Mouse (Mus musculus): ENCODE data around the gene Znhit3. TPM values are rescaled to one million over a fixed set of nuclear protein-coding genes. Genes with fewer than 3 reads are reported as not detected.

The Znhit3 gene
- polyA plus RNA-seq, 1 experiment from 2014 or later, result 61.8 TPM

DNA sequence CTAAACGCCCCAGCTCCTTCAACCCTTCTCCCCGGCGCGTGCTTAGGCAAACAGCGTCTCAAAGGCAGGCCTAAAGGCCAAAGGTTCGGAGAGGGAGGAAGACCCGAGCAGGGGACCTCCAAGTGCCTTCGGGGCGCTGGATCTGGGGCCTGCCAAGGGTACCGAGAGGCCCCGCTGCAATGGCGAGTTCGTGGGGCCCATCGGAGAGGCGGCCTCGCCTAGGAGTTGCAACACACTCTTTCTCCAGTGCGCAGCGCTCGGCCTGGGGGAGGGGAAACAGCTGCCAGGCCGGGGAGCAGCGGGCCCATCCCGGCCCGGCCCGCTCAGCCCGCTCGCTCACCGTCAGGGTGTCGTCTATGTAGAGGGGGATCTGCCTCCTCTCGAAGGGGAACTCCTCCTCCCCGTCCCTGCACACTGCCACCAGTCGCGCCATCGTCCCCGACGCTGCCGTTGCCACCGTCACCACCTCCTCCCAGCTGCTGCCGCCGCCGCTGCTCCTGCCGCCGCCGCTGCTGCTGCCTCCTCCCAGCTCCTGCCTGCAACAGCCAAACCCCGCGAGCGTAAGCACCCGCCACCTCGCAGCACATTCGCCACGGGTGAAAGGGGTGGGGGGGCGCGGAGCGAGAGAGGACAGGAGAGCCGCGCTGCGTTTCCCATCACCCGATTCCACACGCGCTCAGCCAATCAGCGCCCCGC lies 46.5 kb downstream of the Znhit3 start:
- H3K4me1 ChIP-seq, result peaks cover 31% of the 10 kb centered on the region
- H3K4me3 ChIP-seq, result peak overlapping the region; percentile 75
- peak overlapping the region; percentile 94 for H3K9ac ChIP-seq
- H3K9me3 ChIP-seq, result no peaks in the 10 kb centered on the region
- WGBS, result under 1% methylated on average over 60 of the region's 61 CpGs
- ATAC-seq (replicated peaks), result peak; percentile 89
- H3K27ac ChIP-seq, result peak overlapping the region; percentile 100
- H3K27me3 ChIP-seq (replicated peaks), result no peaks in the 10 kb centered on the region
- H3K4me2 ChIP-seq, result peak overlapping the region; percentile 80
- H3K36me3 ChIP-seq (replicated peaks), result no peaks in the 10 kb centered on the region

DNA sequence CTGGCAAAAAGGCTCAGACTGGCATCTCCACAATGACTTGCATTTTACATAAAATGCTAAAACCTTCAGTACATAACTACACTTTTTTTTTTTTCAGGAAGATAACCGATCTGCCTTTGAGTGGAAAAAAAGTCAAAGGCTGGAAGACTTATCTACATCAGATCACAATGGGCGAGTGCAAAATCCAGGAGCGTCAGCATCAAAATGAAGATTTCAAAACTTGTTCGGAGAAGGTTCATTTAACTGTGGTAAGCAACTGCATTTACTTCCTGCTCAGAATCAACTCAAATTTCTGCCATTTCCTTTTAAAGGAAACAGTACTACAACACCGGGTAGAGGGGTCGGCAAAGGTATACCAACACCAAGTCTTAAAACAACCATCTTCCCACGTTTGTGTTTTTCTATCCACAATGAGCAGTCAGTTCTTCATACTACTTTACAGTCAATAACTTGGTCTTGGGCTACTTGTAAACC lies 47.3 kb downstream of the Znhit3 start:
- H3K36me3 ChIP-seq (replicated peaks), result no peaks in the 10 kb centered on the region
- no peak for ATAC-seq (replicated peaks)
- peak overlapping the region; percentile 100 for H3K27ac ChIP-seq
- H3K4me2 ChIP-seq, result peak overlapping the region; percentile 80
- H3K9ac ChIP-seq, result peak overlapping the region; percentile 94
- peak overlapping the region; percentile 75 for H3K4me3 ChIP-seq
- no peaks in the 10 kb centered on the region for H3K9me3 ChIP-seq
- WGBS, result 22% methylated on average over 7 of the region's 7 CpGs
- H3K4me1 ChIP-seq, result peaks cover 31% of the 10 kb centered on the region
- H3K27me3 ChIP-seq (replicated peaks), result no peaks in the 10 kb centered on the region

DNA sequence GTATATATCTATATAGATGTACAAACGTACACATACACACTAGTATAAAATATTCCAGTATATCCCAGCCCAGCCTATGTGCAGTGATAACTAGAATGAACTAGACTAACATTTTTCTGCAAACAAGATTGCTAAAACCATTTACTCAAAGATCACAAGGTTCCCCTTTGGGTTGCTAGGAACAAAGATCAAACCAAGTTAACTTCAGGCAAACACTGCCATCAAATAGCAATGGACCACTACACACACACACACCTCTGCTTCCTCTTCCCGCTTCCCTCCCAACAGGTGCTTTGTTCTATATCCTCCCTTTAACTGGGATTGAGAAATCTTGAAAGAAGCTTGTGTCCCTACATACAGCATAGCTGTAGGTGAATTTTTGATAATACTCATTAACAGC lies 48.6 kb downstream of the Znhit3 start:
- no peak for ATAC-seq (replicated peaks)
- H3K4me2 ChIP-seq, result no peak overlapping the region; the same call in 1 of the 2 replicates
- peaks cover 31% of the 10 kb centered on the region for H3K4me1 ChIP-seq
- no peaks in the 10 kb centered on the region for H3K36me3 ChIP-seq (replicated peaks)
- H3K9ac ChIP-seq, result no peak overlapping the region
- H3K4me3 ChIP-seq, result no peak overlapping the region
- no peak overlapping the region for H3K27ac ChIP-seq
- H3K9me3 ChIP-seq, result no peaks in the 10 kb centered on the region
- H3K27me3 ChIP-seq (replicated peaks), result no peaks in the 10 kb centered on the region
- 91% methylated on average over 2 of the region's 2 CpGs for WGBS

- 0 out of 2 replicates have a peak, but pooled peaks cover 3% of the 10 kb centered on the region for H3K36me3 ChIP-seq (replicated peaks)
- WGBS, result 86% methylated on average over 2 of the region's 2 CpGs
- no peaks in the 10 kb centered on the region for H3K27me3 ChIP-seq (replicated peaks)
- no peak overlapping the region for H3K9ac ChIP-seq
- no peak overlapping the region for H3K4me3 ChIP-seq
- no peak for ATAC-seq (replicated peaks)
- H3K4me2 ChIP-seq, result no peak overlapping the region
- H3K4me1 ChIP-seq, result peaks cover 25% of the 10 kb centered on the region
- H3K9me3 ChIP-seq, result no peaks in the 10 kb centered on the region
- H3K27ac ChIP-seq, result no peak overlapping the region
Observed at GRCm38 (mm10) chr11:84865268-84865667, 50.9 kb downstream of the Znhit3 start.

Small RNA genes lying within 50 kb of the gene (microRNA-seq; reads per million reads assigned to microRNA genes)
- gene Gm23564, result not detected

Other genes with a start within 250 kb of the Znhit3 start
- 13.2 and 16.0 TPM in 2 replicates for gene Mrm1, start 96.9 kb downstream of the Znhit3 start, polyA plus RNA-seq (2015; fragmentation: Nextera tagmentation; extraction: Ambion mirVana)
- 6.6 and 8.7 TPM in 2 replicates for gene Dhrs11, start 87.4 kb downstream of the Znhit3 start, polyA plus RNA-seq (2015; fragmentation: Nextera tagmentation; extraction: Ambion mirVana)
- gene Ggnbp2, start 45.5 kb downstream of the Znhit3 start, polyA plus RNA-seq (2015; fragmentation: Nextera tagmentation; extraction: Ambion mirVana), result 71.8 and 72.8 TPM in 2 replicates
- 6.0 and 7.2 TPM in 2 replicates for gene Myo19, start 36.2 kb downstream of the Znhit3 start, polyA plus RNA-seq (2015; fragmentation: Nextera tagmentation; extraction: Ambion mirVana)
- 2.3 and 2.5 TPM in 2 replicates for gene Pigw, start 36.1 kb downstream of the Znhit3 start, polyA plus RNA-seq (2015; fragmentation: Nextera tagmentation; extraction: Ambion mirVana)
- 5.3 and 6.0 TPM in 2 replicates for gene Car4, start 41.4 kb upstream of the Znhit3 start, polyA plus RNA-seq (2015; fragmentation: Nextera tagmentation; extraction: Ambion mirVana)
- 12.2 and 12.7 TPM in 2 replicates for gene Usp32, start 223.8 kb upstream of the Znhit3 start, polyA plus RNA-seq (2015; fragmentation: Nextera tagmentation; extraction: Ambion mirVana)

Data from midbrain, embryonic 15.5 days (tissue).